Mouse (Mus musculus) kidney, adult 2 months (tissue): ENCODE results near the gene Ifngr2. TPM values are rescaled to one million over a fixed set of nuclear protein-coding genes. Genes with fewer than 3 reads are reported as not detected.

Experiments
- DNase-seq: peaks from one replicate; pipeline ENCODE4 v3.0.0; 2021
- H3K27ac ChIP-seq: fragments of 200-500 bp; 2 replicates; pipeline ENCODE4 v1.5.1; 2012; ENCODE audit warnings: low read depth, low read length, control low read depth, inconsistent platforms; ENCODE audit not compliant: insufficient read depth
- H3K27me3 ChIP-seq: fragments of 200-500 bp; replicated peaks from 2 replicates; pipeline ENCODE4 v1.6.1; 2012; ENCODE audit warnings: mild to moderate bottlenecking, moderate library complexity, low read length, inconsistent platforms; ENCODE audit not compliant: control insufficient read depth, insufficient read depth
- H3K36me3 ChIP-seq: fragments of 200-500 bp; 2 replicates; pipeline ENCODE4 v1.6.1; 2012; ENCODE audit warnings: mild to moderate bottlenecking, moderate library complexity, low read length, inconsistent platforms; ENCODE audit not compliant: control insufficient read depth, insufficient read depth
- H3K4me1 ChIP-seq: fragments of 200-500 bp; 2 replicates; pipeline ENCODE4 v1.6.1; 2011; ENCODE audit warnings: low read length; ENCODE audit not compliant: control insufficient read depth, insufficient read depth
- H3K4me3 ChIP-seq: fragments of 200-500 bp; 2 replicates; pipeline ENCODE4 v1.5.1; 2011; ENCODE audit warnings: mild to moderate bottlenecking, low read depth, low read length, control low read depth; ENCODE audit not compliant: insufficient read depth
- CTCF ChIP-seq: fragments of 200-500 bp; conservative IDR thresholded peaks from 2 replicates; pipeline ENCODE4 v1.5.1; 2011; ENCODE audit warnings: low read depth, mild to moderate bottlenecking, control low read depth, low read length, moderate library complexity, mixed read lengths; ENCODE audit not compliant: insufficient read depth, insufficient read length
- POLR2A ChIP-seq: fragments of 200-500 bp; IDR thresholded peaks from one replicate; pipeline ENCODE4 v1.6.1; 2011; ENCODE audit warnings: low read depth, low read length, control low read depth
- WGBS: fragments of 180-500 bp; shearing (Covaris S2); methylation state at CpG from one replicate; pipeline ENCODE4 v1.1.7; 2018; 5-methylcytosine and 5-hydroxymethylcytosine counted together
- polyA plus RNA-seq: library from polyadenylated mRNA; depleted of rRNA; stranded (reverse); fragments of >200 nt; gene quantifications from 2 replicates; pipeline ENCODE4 v1.2.3, GENCODE M21; 2012

The Ifngr2 gene
- polyA plus RNA-seq, 1 experiment = 17.7 TPM

GRCm38 (mm10) chr16:91557214-91557613 is 10.3 kb downstream of the Ifngr2 start:
- WGBS = 57% methylated on average over 7 of the region's 7 CpGs
- Histone ChIP-seq H3K36me3 (peaks cover 2% of the 10 kb centered on the region; the same call in 1 of the 2 replicates), H3K4me1 (peaks cover 10% of the 10 kb centered on the region; the same call in 1 of the 2 replicates), H3K4me3 (no peak overlapping the region), H3K27me3 (no peaks in the 10 kb centered on the region), H3K27ac (no peak overlapping the region)
- DNase-seq = peak; percentile 47
- no peak for TF ChIP-seq POLR2A
- TF ChIP-seq CTCF = no peak

DNA sequence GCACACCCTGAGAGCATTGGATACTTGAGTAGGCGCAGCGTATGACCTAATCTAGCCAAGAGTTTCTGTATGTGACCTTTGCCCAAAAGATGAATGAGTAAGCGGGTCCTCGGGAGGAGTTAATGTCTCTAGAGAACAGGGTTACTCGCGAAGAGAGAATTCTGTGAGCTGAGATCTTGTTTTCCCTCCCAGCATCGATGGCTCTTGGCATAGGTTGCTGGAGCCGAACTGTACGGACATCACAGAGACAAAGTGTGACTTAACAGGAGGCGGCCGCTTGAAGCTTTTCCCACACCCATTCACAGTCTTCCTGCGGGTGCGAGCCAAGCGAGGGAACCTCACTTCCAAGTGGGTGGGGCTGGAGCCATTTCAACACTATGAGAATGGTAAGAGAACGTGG is 10.8 kb downstream of the Ifngr2 start:
- 57% methylated on average over 15 of the region's 15 CpGs for WGBS
- peaks cover 2% of the 10 kb centered on the region; the same call in 1 of the 2 replicates for H3K36me3 ChIP-seq
- H3K4me1 ChIP-seq = peaks cover 10% of the 10 kb centered on the region; the same call in 1 of the 2 replicates
- TF ChIP-seq POLR2A (no peak), CTCF (no peak)
- peak; percentile 46 for DNase-seq
- H3K27ac ChIP-seq = no peak overlapping the region
- no peaks in the 10 kb centered on the region for H3K27me3 ChIP-seq
- no peak overlapping the region for H3K4me3 ChIP-seq

- TF ChIP-seq CTCF (peak; percentile 74), POLR2A (no peak)
- Histone ChIP-seq H3K4me1 (peaks cover 6% of the 10 kb centered on the region; the same call in 1 of the 2 replicates), H3K4me3 (no peak overlapping the region), H3K27ac (no peak overlapping the region), H3K27me3 (no peaks in the 10 kb centered on the region), H3K36me3 (peaks cover 2% of the 10 kb centered on the region)
- WGBS = 55% methylated on average over 9 of the region's 9 CpGs
- peak; percentile 53 for DNase-seq
Measured at GRCm38 (mm10) chr16:91561099-91561498, 14.2 kb downstream of the Ifngr2 start.

DNA sequence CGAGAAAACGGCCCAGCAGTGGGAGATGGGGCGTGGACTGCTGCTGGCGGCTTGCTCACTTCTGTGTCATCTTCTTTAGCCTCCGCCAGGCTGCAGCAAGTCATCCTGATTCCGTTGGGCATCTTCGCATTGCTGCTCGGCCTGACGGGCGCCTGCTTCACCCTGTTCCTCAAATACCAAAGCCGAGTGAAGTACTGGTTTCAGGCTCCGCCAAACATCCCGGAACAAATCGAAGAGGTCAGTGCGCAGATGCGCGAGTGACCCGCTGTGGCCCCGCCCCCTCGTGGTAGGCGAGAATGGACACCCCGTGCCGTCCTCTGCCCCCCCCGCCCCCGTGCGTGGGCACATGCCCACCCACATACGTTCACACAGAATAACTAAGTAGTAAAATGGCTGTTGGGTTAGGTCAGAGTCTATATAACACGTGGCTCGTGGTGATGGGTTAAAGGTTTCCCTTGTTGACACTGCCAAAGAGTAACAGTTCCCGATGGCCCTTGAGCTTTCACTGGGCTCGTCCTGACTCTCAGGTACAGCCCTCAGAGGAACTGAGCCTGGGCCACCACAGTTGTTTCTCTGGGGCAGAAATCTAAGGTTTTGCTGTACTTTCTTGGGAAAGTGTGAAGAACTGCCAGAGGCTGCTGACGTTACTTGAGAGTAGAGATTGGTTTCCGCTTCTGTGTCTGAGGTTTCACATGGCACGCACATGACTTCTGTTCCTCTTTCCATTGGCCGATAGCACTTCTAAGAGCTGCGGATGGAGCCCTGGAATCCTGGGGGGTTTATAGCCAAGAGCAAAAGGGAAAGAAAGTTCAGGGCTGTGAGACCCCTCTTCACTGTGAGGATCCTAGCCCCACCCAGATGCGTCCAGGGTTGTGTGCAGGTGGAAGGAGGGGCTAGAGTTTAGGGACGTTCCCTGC is 14.9 kb downstream of the Ifngr2 start:
- H3K4me1 ChIP-seq = peaks cover 4% of the 10 kb centered on the region; the same call in 1 of the 2 replicates
- H3K27me3 ChIP-seq = no peaks in the 10 kb centered on the region
- H3K27ac ChIP-seq = no peak overlapping the region
- H3K36me3 ChIP-seq = peaks cover 2% of the 10 kb centered on the region
- no peak overlapping the region for H3K4me3 ChIP-seq
- TF ChIP-seq CTCF (no peak), POLR2A (no peak)
- 82% methylated on average over 38 of the region's 38 CpGs for WGBS
- DNase-seq = no peak

DNA sequence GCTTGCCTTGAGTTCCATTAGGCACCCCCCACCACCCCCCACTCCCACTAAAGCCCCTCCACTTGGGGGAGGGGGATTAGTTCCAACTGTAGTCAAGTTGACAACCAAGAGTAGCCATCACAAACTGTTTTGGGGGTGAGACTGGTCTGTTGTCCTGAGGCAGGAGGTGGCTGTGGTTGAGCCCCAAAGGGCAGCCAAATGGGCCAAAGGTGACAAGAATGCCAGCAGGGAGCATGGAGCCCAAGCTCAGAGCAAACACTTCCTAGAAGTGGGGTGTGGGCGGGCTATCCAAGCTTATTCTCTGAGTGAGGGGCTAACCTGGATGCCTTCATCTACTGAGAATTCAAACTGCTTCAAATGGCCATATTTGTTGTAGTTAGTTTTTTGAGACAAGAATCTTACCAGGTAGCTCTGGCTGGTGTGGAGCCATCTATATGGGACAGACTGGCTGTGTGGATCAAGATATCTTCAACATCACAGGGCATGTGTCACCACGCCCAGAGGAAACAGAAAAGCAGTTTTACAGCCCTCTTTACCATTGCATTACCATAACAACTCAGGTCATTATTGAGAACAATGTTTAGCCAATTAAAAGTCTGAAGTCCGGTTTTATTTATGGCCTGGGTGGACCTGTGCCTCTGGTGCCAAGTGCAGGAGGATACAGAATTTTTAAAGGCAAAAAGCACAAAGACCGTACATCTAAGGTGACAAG is 17.9 kb downstream of the Ifngr2 start:
- TF ChIP-seq CTCF (no peak), POLR2A (no peak)
- no peak overlapping the region for H3K4me3 ChIP-seq
- no peak for DNase-seq
- peaks cover 2% of the 10 kb centered on the region for H3K36me3 ChIP-seq
- H3K4me1 ChIP-seq = peaks cover 3% of the 10 kb centered on the region; the same call in 1 of the 2 replicates
- no peak overlapping the region for H3K27ac ChIP-seq
- 55% methylated on average over 4 of the region's 4 CpGs for WGBS
- H3K27me3 ChIP-seq = no peaks in the 10 kb centered on the region

DNA sequence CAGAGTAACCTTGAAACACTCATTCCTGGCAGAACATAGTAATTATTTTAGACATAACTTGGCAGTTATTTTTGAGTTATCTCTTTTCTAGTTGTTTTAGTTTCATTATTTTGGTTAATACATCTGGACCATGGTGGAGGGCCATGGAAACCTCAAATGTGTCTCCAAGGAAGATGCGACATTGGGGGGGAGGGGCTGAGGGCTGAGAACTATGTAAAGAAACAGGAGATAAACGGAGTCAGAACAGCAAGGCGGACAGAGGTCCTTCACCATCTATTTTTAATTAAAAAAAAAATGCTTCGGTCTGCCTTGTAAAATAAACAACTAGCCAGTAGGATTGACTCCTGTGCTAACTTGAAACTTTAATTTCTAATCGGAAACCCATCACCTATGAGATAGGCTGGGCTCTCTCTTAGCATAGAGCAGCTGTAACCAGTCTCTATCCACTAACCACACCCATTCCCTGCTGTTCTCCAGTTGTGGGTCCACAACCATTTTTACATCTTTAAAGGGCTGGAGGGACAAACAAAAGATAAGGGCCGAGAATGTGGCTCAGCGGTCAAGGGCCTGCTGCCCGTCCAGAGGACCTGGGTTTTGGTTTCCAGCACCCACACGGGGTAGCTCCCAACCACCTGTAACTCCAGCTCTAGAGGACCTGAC is 18.6 kb downstream of the Ifngr2 start:
- Histone ChIP-seq H3K4me1 (peaks cover 3% of the 10 kb centered on the region; the same call in 1 of the 2 replicates), H3K27ac (no peak overlapping the region), H3K4me3 (no peak overlapping the region), H3K36me3 (peaks cover under 1% of the 10 kb centered on the region), H3K27me3 (no peaks in the 10 kb centered on the region)
- TF ChIP-seq POLR2A (no peak), CTCF (no peak)
- 79% methylated on average over 9 of the region's 9 CpGs for WGBS
- no peak for DNase-seq
